Mouse (Mus musculus) heart, postnatal 0 days (tissue): ENCODE data around the gene Zfp459. TPM values are rescaled to one million over a fixed set of nuclear protein-coding genes. Genes with fewer than 3 reads are reported as not detected.
"Not testable (repeated sequence)": the region's sequence is repeated elsewhere in the genome, so short reads cannot be mapped to it uniquely, and the experiment has no call there.

Source experiments
- ATAC-seq: fragments of 200-750 bp; cut with Nextera tagmentation; 2 replicates; pipeline ENCODE4 v1.8.0; 2017; ENCODE audit warnings: low read depth, moderate number of reproducible peaks, moderate library complexity; ENCODE audit not compliant: insufficient read depth
- DNase-seq: peaks from one replicate; pipeline ENCODE4 v3.0.0-alpha.2; 2016; ENCODE audit warnings: low spot score
- H3K27ac ChIP-seq: fragments of 300-500 bp; sonication (generic); 2 replicates; pipeline ENCODE4 v1.5.1; 2014; ENCODE audit warnings: low read depth, mild to moderate bottlenecking
- H3K27me3 ChIP-seq: fragments of 300-500 bp; sonication (generic); 2 replicates; pipeline ENCODE4 v1.6.1; 2014; ENCODE audit warnings: low read length, mixed read lengths; ENCODE audit not compliant: control insufficient read depth, insufficient read depth
- H3K36me3 ChIP-seq: fragments of 300-500 bp; sonication (generic); replicated peaks from 2 replicates; pipeline ENCODE4 v1.6.1; 2014; ENCODE audit warnings: low read length, mixed read lengths; ENCODE audit not compliant: control insufficient read depth, insufficient read depth
- H3K4me1 ChIP-seq: fragments of 300-500 bp; sonication (generic); 2 replicates; pipeline ENCODE4 v1.6.1; 2014; ENCODE audit warnings: antibody characterized with exemption; ENCODE audit not compliant: control insufficient read depth, insufficient read depth
- H3K4me2 ChIP-seq: fragments of 300-500 bp; sonication (generic); 2 replicates; pipeline ENCODE4 v1.6.1; 2014; ENCODE audit warnings: low read depth, mild to moderate bottlenecking, low read length, moderate library complexity
- H3K4me3 ChIP-seq: fragments of 300-500 bp; sonication (generic); 2 replicates; pipeline ENCODE4 v1.5.1; 2014; ENCODE audit warnings: low read depth, low read length
- H3K9ac ChIP-seq: fragments of 300-500 bp; sonication (generic); replicated peaks from 2 replicates; pipeline ENCODE4 v1.6.1; 2014; ENCODE audit warnings: low read depth, low read length, mixed read lengths
- H3K9me3 ChIP-seq: fragments of 300-500 bp; sonication (generic); replicated peaks from 2 replicates; pipeline ENCODE4 v1.6.1; 2016; ENCODE audit warnings: low read length; ENCODE audit not compliant: control insufficient read depth
- CTCF ChIP-seq: IDR thresholded peaks from 2 replicates; pipeline ENCODE4 v1.5.1; 2016; ENCODE audit warnings: antibody characterized with exemption, control low read depth, low read depth
- EP300 ChIP-seq: IDR thresholded peaks from 2 replicates; pipeline ENCODE4 v1.6.1; 2016; ENCODE audit warnings: antibody characterized with exemption, low read depth
- WGBS: fragments of 180-500 bp; shearing (Covaris S2); extraction: QIAGEN DNeasy Blood & Tissue Kit; methylation state at CpG from one replicate; pipeline ENCODE4 v1.1.7; 2014; 5-methylcytosine and 5-hydroxymethylcytosine counted together
- polyA plus RNA-seq: library from polyadenylated mRNA; unstranded; fragments of >200 nt; fragmentation: Nextera tagmentation; extraction: Ambion mirVana; gene quantifications from 2 replicates; pipeline ENCODE4 v1.2.1, GENCODE M21; 2015
- total RNA-seq: library from RNA; depleted of rRNA; stranded (reverse); fragments of >200 nt; gene quantifications from 2 replicates; pipeline ENCODE4 v1.2.3, GENCODE M21; 2014; ENCODE audit warnings: low replicate concordance; rRNA removed

Gene Zfp459
- total and polyA plus RNA-seq, 2 experiments from 2014 or later, result 0.18 TPM; not detected in 1

DNA sequence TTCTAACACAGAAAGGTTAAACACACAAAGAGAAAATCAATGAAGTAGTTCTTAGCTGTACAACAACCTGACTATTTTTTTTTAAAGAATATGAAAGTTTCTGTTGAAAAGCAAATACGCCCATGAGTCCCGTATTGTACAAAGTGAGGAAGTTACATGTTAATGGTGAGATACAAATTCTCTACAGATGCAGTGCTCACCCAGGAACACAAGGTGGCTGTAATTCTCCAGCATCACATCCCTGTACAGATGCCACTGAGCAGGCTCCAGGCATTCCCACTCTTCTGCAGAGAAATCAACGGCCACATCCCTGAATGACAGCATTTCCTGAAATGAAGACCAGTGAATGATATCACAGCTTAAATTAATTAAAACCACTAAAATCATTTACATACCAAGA is 7.6 kb downstream of the Zfp459 start:
- not testable (repeated sequence) for H3K4me1 ChIP-seq, H3K4me2 ChIP-seq, H3K27ac ChIP-seq, H3K36me3 ChIP-seq, DNase-seq, H3K27me3 ChIP-seq, H3K4me3 ChIP-seq, H3K9ac ChIP-seq, ATAC-seq, H3K9me3 ChIP-seq
- 55% methylated on average over 3 of the region's 3 CpGs for WGBS
- peak; percentile 30; the same call in 1 of the 2 replicates for TF ChIP-seq CTCF

DNA sequence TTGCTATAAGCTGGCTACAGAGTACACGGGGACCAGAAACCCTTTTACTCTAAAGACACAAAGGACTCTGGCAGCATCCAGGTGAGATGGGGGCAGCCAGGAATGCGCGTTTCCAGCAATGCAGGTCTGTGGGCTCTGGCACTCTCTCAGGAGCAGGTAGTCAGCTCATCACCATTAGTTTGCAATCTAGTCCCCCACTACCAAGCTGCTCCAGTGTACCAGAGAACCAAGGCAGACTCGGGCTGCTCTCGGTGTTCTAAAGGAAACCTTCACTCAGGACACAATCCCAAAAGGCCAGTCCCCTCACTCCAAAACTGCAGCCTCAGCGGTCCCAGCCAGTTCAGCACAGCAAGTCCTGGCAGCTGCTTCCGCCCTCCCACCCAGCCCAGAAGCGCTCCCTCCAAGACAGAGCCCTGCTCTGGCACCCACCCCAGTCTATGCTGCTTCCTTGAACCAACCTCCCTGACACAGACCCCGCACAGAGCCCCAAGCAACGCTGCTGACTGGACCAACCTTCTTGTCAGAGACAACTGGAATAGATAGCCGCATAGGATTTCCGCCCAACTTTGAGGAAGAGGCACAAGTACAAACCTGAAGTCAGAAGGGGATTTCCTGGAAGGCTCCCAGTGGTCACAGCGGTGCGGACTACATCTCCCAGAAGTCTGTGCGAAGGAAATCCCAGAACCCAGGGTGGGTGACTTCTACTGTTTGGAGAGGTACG is 21.9 kb downstream of the Zfp459 start, which contains the start of gene Zfp429:
Gene Zfp429 (minus strand): TSS at position 637 of the 721 bp plus-strand sequence.
- H3K4me1 ChIP-seq, H3K9me3 ChIP-seq, H3K27me3 ChIP-seq, H3K36me3 ChIP-seq: not testable (repeated sequence)
- Histone ChIP-seq H3K4me3 (peak within 1 kb of the TSS; percentile 79), H3K4me2 (peak within 1 kb of the TSS; percentile 65), H3K9ac (peak within 1 kb of the TSS; percentile 50; the same call in 1 of the 2 replicates), H3K27ac (peak within 1 kb of the TSS; percentile 59)
- ATAC-seq, result peak; percentile 89
- WGBS, result 4% methylated on average over 14 of the region's 16 CpGs
- DNase-seq, result peak; percentile 69

DNA sequence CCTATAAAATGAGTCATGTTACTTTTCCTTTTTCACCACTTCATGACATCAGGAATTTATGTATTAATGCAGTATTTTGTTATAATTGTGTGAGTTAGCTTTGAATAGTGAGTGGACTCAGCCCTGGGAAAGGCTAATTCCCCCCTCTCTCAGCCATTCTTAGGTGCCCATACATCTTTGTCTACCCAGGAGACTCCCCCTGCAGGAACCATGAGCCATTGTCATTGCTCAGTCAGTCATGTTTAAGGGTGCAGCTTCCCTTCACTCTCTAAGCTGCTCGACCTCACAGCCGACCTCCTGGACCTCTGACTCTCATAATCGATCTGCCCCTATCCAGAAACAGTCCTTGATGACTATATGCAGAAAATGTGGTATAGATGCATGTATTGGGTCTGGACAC is 45.0 kb downstream of the Zfp459 start:
- not testable (repeated sequence) for H3K4me3 ChIP-seq, H3K9ac ChIP-seq, H3K27ac ChIP-seq, H3K4me1 ChIP-seq, H3K36me3 ChIP-seq, H3K9me3 ChIP-seq, DNase-seq, ATAC-seq, H3K27me3 ChIP-seq, H3K4me2 ChIP-seq
- 72% methylated on average over 3 of the region's 3 CpGs for WGBS

DNA sequence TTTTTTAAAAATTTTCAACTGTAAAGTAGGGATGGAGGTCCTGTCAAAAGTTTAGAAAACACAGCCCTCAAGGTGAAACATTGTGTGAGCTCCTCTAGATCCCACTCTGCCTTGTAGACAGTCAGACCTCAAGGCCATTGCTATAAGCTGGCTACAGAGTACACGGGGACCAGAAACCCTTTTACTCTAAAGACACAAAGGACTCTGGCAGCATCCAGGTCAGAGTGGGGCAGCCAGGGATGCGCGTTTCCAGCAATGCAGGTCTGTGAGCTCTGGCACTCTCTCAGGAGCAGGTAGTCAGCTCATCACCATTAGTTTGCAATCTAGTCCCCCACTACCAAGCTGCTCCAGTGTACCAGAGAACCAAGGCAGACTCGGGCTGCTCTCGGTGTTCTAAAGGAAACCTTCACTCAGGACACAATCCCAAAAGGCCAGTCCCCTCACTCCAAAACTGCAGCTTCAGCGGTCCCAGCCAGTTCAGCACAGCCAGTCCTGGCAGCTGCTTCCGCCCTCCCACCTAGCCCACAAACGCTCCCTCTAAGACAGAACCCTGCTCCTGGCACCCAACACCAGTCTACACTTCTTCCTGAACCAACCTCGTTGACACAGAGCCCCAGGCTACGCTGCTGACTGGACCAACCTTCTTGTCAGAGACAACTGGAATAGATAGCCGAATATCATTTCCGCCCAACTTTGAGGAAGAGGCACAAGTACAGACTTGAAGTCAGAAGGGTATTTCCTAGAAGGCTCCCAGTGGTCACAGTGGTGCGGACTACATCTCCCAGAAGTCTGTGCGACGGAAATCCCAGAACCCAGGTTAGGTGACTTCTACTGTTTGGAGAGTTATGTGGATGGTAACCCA is 45.9 kb downstream of the Zfp459 start, which contains the start of the genes Gm28041 and Zfp456:
Gene Gm28041 (minus strand): TSS at position 684 of the 862 bp plus-strand sequence.
Gene Zfp456 (minus strand): TSS at position 761 of the 862 bp plus-strand sequence.
- not testable (repeated sequence) for H3K9me3 ChIP-seq, H3K4me1 ChIP-seq, H3K27ac ChIP-seq, H3K36me3 ChIP-seq, H3K27me3 ChIP-seq
- DNase-seq (peak; percentile 41), ATAC-seq (peak; percentile 77)
- Histone ChIP-seq H3K9ac (0 out of 2 replicates have a peak within 1 kb of the TSS, but pooled peaks have one; percentile 8), H3K4me3 (peak within 1 kb of the TSS; percentile 48), H3K4me2 (peak within 1 kb of the TSS; percentile 58)
- 11% methylated on average over 13 of the region's 15 CpGs for WGBS

DNA sequence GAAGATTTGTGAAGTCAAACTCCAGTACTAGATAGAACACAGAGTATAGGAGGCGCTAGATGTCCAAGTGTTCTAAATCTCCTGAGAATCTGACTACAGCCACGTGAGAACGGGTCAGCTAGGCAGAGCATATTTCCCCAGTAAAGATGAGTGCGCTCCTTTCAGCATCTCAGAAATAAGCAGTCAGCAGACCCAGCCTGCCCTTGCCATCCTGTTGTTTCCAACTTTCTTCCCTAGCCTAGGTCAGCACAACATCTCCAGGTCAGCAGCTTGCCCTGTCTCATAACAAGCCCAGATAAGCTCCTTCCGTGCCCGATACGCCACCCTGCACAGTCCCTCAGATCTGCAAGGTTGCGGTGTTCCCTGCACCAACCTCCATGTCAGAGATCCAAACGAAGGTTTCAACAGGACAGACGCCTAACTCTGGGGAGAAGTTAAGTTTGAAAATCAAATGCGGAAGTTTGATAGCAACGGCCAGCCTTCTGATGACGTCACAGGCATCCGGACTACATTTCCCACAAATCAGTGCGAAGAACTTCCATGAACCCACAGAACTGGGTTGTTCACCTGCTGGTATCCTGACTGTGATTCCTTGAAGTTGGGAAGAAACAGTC is 61.0 kb downstream of the Zfp459 start, which contains the start of the genes Gm28044 and Zfp953:
Gene Gm28044 (minus strand): TSS at position 406 of the 614 bp plus-strand sequence.
Gene Zfp953 (minus strand): TSS at position 475 of the 614 bp plus-strand sequence.
- H3K4me2 ChIP-seq, result peak within 1 kb of the TSS; percentile 83
- peak within 1 kb of the TSS; percentile 72 for H3K9ac ChIP-seq
- no peaks in the 10 kb centered on the region for H3K27me3 ChIP-seq
- peak within 1 kb of the TSS; percentile 71 for H3K4me3 ChIP-seq
- H3K36me3 ChIP-seq, result no peaks in the 10 kb centered on the region
- TF ChIP-seq CTCF (peak; percentile 28), EP300 (no peak)
- H3K27ac ChIP-seq, result peak within 1 kb of the TSS; percentile 73
- H3K9me3 ChIP-seq, result no peaks in the 10 kb centered on the region
- ATAC-seq, result peak; percentile 89
- under 1% methylated on average over 15 of the region's 15 CpGs for WGBS
- peak; percentile 92 for DNase-seq
- 0 out of 2 replicates have a peak, but pooled peaks cover 5% of the 10 kb centered on the region for H3K4me1 ChIP-seq

Other genes with a start within 250 kb of the Zfp459 start
- 0.73 and 1.4 TPM in 2 replicates for gene Rsl1, start 248.2 kb downstream of the Zfp459 start, total RNA-seq
- 3.2 and 3.5 TPM in 2 replicates for gene Rsl1, start 248.2 kb downstream of the Zfp459 start, polyA plus RNA-seq
- gene Zfp455, start 226.9 kb downstream of the Zfp459 start, total RNA-seq, result 0.27 and 0.66 TPM in 2 replicates
- gene Zfp455, start 226.9 kb downstream of the Zfp459 start, polyA plus RNA-seq, result 0.48 and 0.59 TPM in 2 replicates
- gene Zfp458, start 143.0 kb downstream of the Zfp459 start, total RNA-seq, result 0.54 and 1.3 TPM in 2 replicates
- 0.48 and 0.82 TPM in 2 replicates for gene Zfp458, start 143.0 kb downstream of the Zfp459 start, polyA plus RNA-seq
- gene Zfp457, start 114.9 kb downstream of the Zfp459 start, total RNA-seq, result not detected in 2 replicates
- 0.86 and 1.3 TPM in 2 replicates for gene Zfp457, start 114.9 kb downstream of the Zfp459 start, polyA plus RNA-seq
- gene Zfp595, start 88.8 kb downstream of the Zfp459 start, total RNA-seq, result 0.54 and 2.7 TPM in 2 replicates
- gene Zfp595, start 88.8 kb downstream of the Zfp459 start, polyA plus RNA-seq, result 0.61 and 0.91 TPM in 2 replicates
- gene Gm28044, start 60.9 kb downstream of the Zfp459 start, total RNA-seq, result not detected in 2 replicates
- 0.30 TPM in 1 of 2 replicates, not detected in the other for gene Gm28044, start 60.9 kb downstream of the Zfp459 start, polyA plus RNA-seq
- 0.84 and 2.7 TPM in 2 replicates for gene Zfp953, start 60.8 kb downstream of the Zfp459 start, total RNA-seq
- 0.31 and 0.47 TPM in 2 replicates for gene Zfp953, start 60.8 kb downstream of the Zfp459 start, polyA plus RNA-seq
- gene Gm28041, start 45.7 kb downstream of the Zfp459 start, total RNA-seq, result 0.39 TPM in 1 of 2 replicates, not detected in the other
- 0.44 and 0.57 TPM in 2 replicates for gene Gm28041, start 45.7 kb downstream of the Zfp459 start, polyA plus RNA-seq
- gene Zfp456, start 45.6 kb downstream of the Zfp459 start, total RNA-seq, result 0.70 and 7.8 TPM in 2 replicates
- gene Zfp456, start 45.6 kb downstream of the Zfp459 start, polyA plus RNA-seq, result 0.53 and 0.58 TPM in 2 replicates
- gene Zfp429, start 21.6 kb downstream of the Zfp459 start, total RNA-seq, result 0.66 and 14.2 TPM in 2 replicates
- 3.0 and 3.4 TPM in 2 replicates for gene Zfp429, start 21.6 kb downstream of the Zfp459 start, polyA plus RNA-seq
- 0.70 and 6.4 TPM in 2 replicates for gene Zfp874a, start 30.2 kb upstream of the Zfp459 start, total RNA-seq
- 3.6 and 4.2 TPM in 2 replicates for gene Zfp874a, start 30.2 kb upstream of the Zfp459 start, polyA plus RNA-seq
- gene Zfp874b, start 62.8 kb upstream of the Zfp459 start, total RNA-seq, result 7.4 and 21.7 TPM in 2 replicates
- gene Zfp874b, start 62.8 kb upstream of the Zfp459 start, polyA plus RNA-seq, result 1.5 and 4.3 TPM in 2 replicates
- 0.11 and 1.7 TPM in 2 replicates for gene Zfp58, start 79.1 kb upstream of the Zfp459 start, total RNA-seq
- 4.1 and 4.6 TPM in 2 replicates for gene Zfp58, start 79.1 kb upstream of the Zfp459 start, polyA plus RNA-seq
- gene Gm26965, start 104.7 kb upstream of the Zfp459 start, total RNA-seq, result not detected in 2 replicates
- 0.11 TPM in 1 of 2 replicates, not detected in the other for gene Gm26965, start 104.7 kb upstream of the Zfp459 start, polyA plus RNA-seq
- gene Zfp87, start 104.8 kb upstream of the Zfp459 start, total RNA-seq, result 7.9 and 10.7 TPM in 2 replicates
- gene Zfp87, start 104.8 kb upstream of the Zfp459 start, polyA plus RNA-seq, result 25.2 and 28.2 TPM in 2 replicates
- gene Zfp748, start 132.4 kb upstream of the Zfp459 start, total RNA-seq, result 5.7 and 30.1 TPM in 2 replicates
- gene Zfp748, start 132.4 kb upstream of the Zfp459 start, polyA plus RNA-seq, result 3.1 and 3.4 TPM in 2 replicates
- gene Zfp729b, start 188.3 kb upstream of the Zfp459 start, total RNA-seq, result 3.3 and 6.8 TPM in 2 replicates
- gene Zfp729b, start 188.3 kb upstream of the Zfp459 start, polyA plus RNA-seq, result 1.7 and 1.9 TPM in 2 replicates
- 1.6 TPM in 1 of 2 replicates, not detected in the other for gene Gm49345, start 216.4 kb upstream of the Zfp459 start, total RNA-seq
- gene Gm49345, start 216.4 kb upstream of the Zfp459 start, polyA plus RNA-seq, result 0.14 TPM in 1 of 2 replicates, not detected in the other
- gene Zfp729a, start 216.4 kb upstream of the Zfp459 start, total RNA-seq, result 2.5 and 2.7 TPM in 2 replicates
- gene Zfp729a, start 216.4 kb upstream of the Zfp459 start, polyA plus RNA-seq, result 1.0 TPM in 2 replicates